In genomic region chr5:139409412-139409811, GRCm38 (mm10) we compare ENCODE assay signal across 9 mouse cellular contexts. TPM values are rescaled to one million over a fixed set of nuclear protein-coding genes. Genes with fewer than 3 reads are reported as not detected.
DNase-seq lines count a peak whose midpoint lies in the region; ATAC-seq lines count a peak whose summit lies in the region.
"Had no signal": no experiment of that assay in that cellular context is flagged by ENCODE, and none has a peak within 500 bp of the region (broad histone marks: within the 10 kb centered on the region; RNA-seq: fewer than 3 reads in every experiment).

No protein-coding gene starts in this region.

- H3K9me3 ChIP-seq in hindbrain, embryonic 13.5 days, result no peaks in the 10 kb centered on the region

- DNase-seq in ovary, postnatal 36 days (ENCODE audit: low spot score), result peak; percentile 53
- DNase-seq in ovary, postnatal 10 days (ENCODE audit: low spot score), result no peak
- DNase-seq in heart, adult 18-20 months, result peak; percentile 84 to 93
- peak; percentile 57 to 67 for DNase-seq in kidney, postnatal 4 days
- peak; percentile 45 for DNase-seq in urinary bladder, adult 2 months (ENCODE audit: low spot score)
- DNase-seq in left cerebral cortex, postnatal 14 days (ENCODE audit: low spot score in 2 of 2), result no peak
- DNase-seq in thymus, postnatal 0 days (ENCODE audit: low spot score), result no peak

- H3K36me3 ChIP-seq in hindbrain, embryonic 13.5 days, result no peaks in the 10 kb centered on the region

- no peak for ATAC-seq in hindbrain, embryonic 13.5 days (ENCODE audit: low FRiP score)

- 76% methylated on average over 12 of the region's 12 CpGs for WGBS in hindbrain, embryonic 13.5 days

- H3K27ac ChIP-seq in hindbrain, embryonic 13.5 days, result no peak overlapping the region

- peaks cover 35% of the 10 kb centered on the region for H3K4me1 ChIP-seq in hindbrain, embryonic 13.5 days (replicated peaks)

- H3K9ac ChIP-seq in hindbrain, embryonic 13.5 days, result no peak overlapping the region

- no peak overlapping the region for H3K4me2 ChIP-seq in hindbrain, embryonic 13.5 days

- no peak overlapping the region for H3K4me3 ChIP-seq in hindbrain, embryonic 13.5 days

- H3K27me3 ChIP-seq in hindbrain, embryonic 13.5 days, result no peaks in the 10 kb centered on the region

- intact Hi-C loops in left cerebral cortex, postnatal 14 days (cut with DNase I), result no loop called here

RNA-seq across cellular contexts. Expression of gene C130050O18Rik, which starts 4.3 kb away (rescaled TPM):
- under 1 TPM; 0.47 to 0.69 TPM for total RNA-seq in heart, adult 18-20 months (2021)
- polyA plus RNA-seq in urinary bladder, adult 2 months (2012; rRNA removed), result 0.65 and 0.96 TPM in 2 replicates
- polyA plus RNA-seq in hindbrain, embryonic 13.5 days (2015; fragmentation: Nextera tagmentation; extraction: Ambion mirVana), result 0.13 and 0.22 TPM in 2 replicates
- under 1 TPM in 1 of 2 experiments, not detected in 1; 0.23 TPM for total RNA-seq in left cerebral cortex, postnatal 14 days (2021)
- polyA plus RNA-seq in thymus, postnatal 0 days (2015; fragmentation: Nextera tagmentation; extraction: Ambion mirVana), result 0.54 and 0.79 TPM in 2 replicates

RNA-seq across cellular contexts. Expression of gene Gper1, which starts 13.5 kb away (rescaled TPM):
- 1 to 10 TPM; 1.1 to 1.3 TPM for total RNA-seq in heart, adult 18-20 months (2021)
- 0.96 and 1.5 TPM in 2 replicates for polyA plus RNA-seq in urinary bladder, adult 2 months (2012; rRNA removed)
- 7.6 and 7.9 TPM in 2 replicates for polyA plus RNA-seq in hindbrain, embryonic 13.5 days (2015; fragmentation: Nextera tagmentation; extraction: Ambion mirVana)
- 1 to 10 TPM; 4.4 to 4.7 TPM for total RNA-seq in left cerebral cortex, postnatal 14 days (2021)
- 5.2 and 6.1 TPM in 2 replicates for polyA plus RNA-seq in thymus, postnatal 0 days (2015; fragmentation: Nextera tagmentation; extraction: Ambion mirVana)

RNA-seq across cellular contexts. Expression of gene Gpr146, which starts 31.9 kb away (rescaled TPM):
- 10 to 100 TPM; 39.6 to 40.5 TPM for total RNA-seq in heart, adult 18-20 months (2021)
- polyA plus RNA-seq in urinary bladder, adult 2 months (2012; rRNA removed), result 16.4 and 22.2 TPM in 2 replicates
- 1.6 and 2.4 TPM in 2 replicates for polyA plus RNA-seq in hindbrain, embryonic 13.5 days (2015; fragmentation: Nextera tagmentation; extraction: Ambion mirVana)
- total RNA-seq in left cerebral cortex, postnatal 14 days (2021), result 10 to 100 TPM; 11.0 to 11.3 TPM
- polyA plus RNA-seq in thymus, postnatal 0 days (2015; fragmentation: Nextera tagmentation; extraction: Ambion mirVana), result 5.5 and 7.4 TPM in 2 replicates

RNA-seq across cellular contexts. Expression of gene 3110082I17Rik, which starts 50.9 kb away (rescaled TPM):
- total RNA-seq in heart, adult 18-20 months (2021), result 1 to 10 TPM; 5.6 TPM
- 13.7 and 13.9 TPM in 2 replicates for polyA plus RNA-seq in urinary bladder, adult 2 months (2012; rRNA removed)
- 16.2 and 16.9 TPM in 2 replicates for polyA plus RNA-seq in hindbrain, embryonic 13.5 days (2015; fragmentation: Nextera tagmentation; extraction: Ambion mirVana)
- 10 to 100 TPM; 16.6 to 17.6 TPM for total RNA-seq in left cerebral cortex, postnatal 14 days (2021)
- polyA plus RNA-seq in thymus, postnatal 0 days (2015; fragmentation: Nextera tagmentation; extraction: Ambion mirVana), result 19.6 and 19.9 TPM in 2 replicates

RNA-seq across cellular contexts. Expression of gene Cyp2w1, which starts 57.0 kb away (rescaled TPM):
- total RNA-seq in heart, adult 18-20 months (2021), result not detected
- not detected in 2 replicates for polyA plus RNA-seq in urinary bladder, adult 2 months (2012; rRNA removed)
- polyA plus RNA-seq in hindbrain, embryonic 13.5 days (2015; fragmentation: Nextera tagmentation; extraction: Ambion mirVana), result not detected in 2 replicates
- not detected for total RNA-seq in left cerebral cortex, postnatal 14 days (2021)
- not detected in 2 replicates for polyA plus RNA-seq in thymus, postnatal 0 days (2015; fragmentation: Nextera tagmentation; extraction: Ambion mirVana)
- polyA plus RNA-seq: limb, embryonic 11.5 days had no signal

Comparison
In these comparisons a context has a peak if more than half of its experiments do, and no peak if none do; other contexts are left out.
1. DNase-seq: peak in ovary, postnatal 36 days (single experiment), heart, adult 18-20 months (2 of 2), kidney, postnatal 4 days (2 of 2) and urinary bladder, adult 2 months (single experiment); none in ovary, postnatal 10 days (single experiment), left cerebral cortex, postnatal 14 days (0 of 2) and thymus, postnatal 0 days (single experiment).